Mouse (Mus musculus) bone marrow, adult 2 months (tissue): ENCODE results near the gene Efna4. TPM values are rescaled to one million over a fixed set of nuclear protein-coding genes. Genes with fewer than 3 reads are reported as not detected.

Source experiments
- H3K27ac ChIP-seq: fragments of 200-500 bp; 2 replicates; pipeline ENCODE4 v1.5.1; 2012; ENCODE audit warnings: low read depth, mild to moderate bottlenecking, control low read depth, inconsistent platforms, low read length; ENCODE audit not compliant: control insufficient read depth, poor library complexity, insufficient read depth
- H3K4me1 ChIP-seq: fragments of 200-500 bp; 2 replicates; pipeline ENCODE4 v1.6.1; 2011; ENCODE audit warnings: low read length; ENCODE audit not compliant: control insufficient read depth, insufficient read depth
- H3K4me3 ChIP-seq: fragments of 200-500 bp; replicated peaks from 2 replicates; pipeline ENCODE3; 2011; ENCODE audit warnings: mild to moderate bottlenecking, low read depth, low read length, control low read depth; ENCODE audit not compliant: control insufficient read depth
- CTCF ChIP-seq: fragments of 200-500 bp; IDR thresholded peaks from 2 replicates; pipeline ENCODE4 v1.5.1; 2011; ENCODE audit warnings: low read length, control low read depth; ENCODE audit not compliant: control insufficient read depth, insufficient read depth
- POLR2A ChIP-seq: fragments of 200-500 bp; IDR thresholded peaks from 2 replicates; pipeline ENCODE4 v1.6.1; 2011; ENCODE audit warnings: low read depth, mild to moderate bottlenecking, control low read depth, low read length, borderline replicate concordance; ENCODE audit not compliant: control insufficient read depth
- WGBS: fragments of 180-500 bp; shearing (Covaris S2); methylation state at CpG from one replicate; pipeline ENCODE4 v1.1.7; 2018; 5-methylcytosine and 5-hydroxymethylcytosine counted together
- polyA plus RNA-seq: library from polyadenylated mRNA; stranded (reverse); fragments of >200 nt; gene quantifications from 2 replicates; pipeline ENCODE4 v1.2.4, GENCODE M21; 2011; ENCODE audit warnings: low replicate concordance; ENCODE audit not compliant: missing spikeins, insufficient read depth, insufficient read length

Gene Efna4
- polyA plus RNA-seq, 1 experiment: not detected

DNA sequence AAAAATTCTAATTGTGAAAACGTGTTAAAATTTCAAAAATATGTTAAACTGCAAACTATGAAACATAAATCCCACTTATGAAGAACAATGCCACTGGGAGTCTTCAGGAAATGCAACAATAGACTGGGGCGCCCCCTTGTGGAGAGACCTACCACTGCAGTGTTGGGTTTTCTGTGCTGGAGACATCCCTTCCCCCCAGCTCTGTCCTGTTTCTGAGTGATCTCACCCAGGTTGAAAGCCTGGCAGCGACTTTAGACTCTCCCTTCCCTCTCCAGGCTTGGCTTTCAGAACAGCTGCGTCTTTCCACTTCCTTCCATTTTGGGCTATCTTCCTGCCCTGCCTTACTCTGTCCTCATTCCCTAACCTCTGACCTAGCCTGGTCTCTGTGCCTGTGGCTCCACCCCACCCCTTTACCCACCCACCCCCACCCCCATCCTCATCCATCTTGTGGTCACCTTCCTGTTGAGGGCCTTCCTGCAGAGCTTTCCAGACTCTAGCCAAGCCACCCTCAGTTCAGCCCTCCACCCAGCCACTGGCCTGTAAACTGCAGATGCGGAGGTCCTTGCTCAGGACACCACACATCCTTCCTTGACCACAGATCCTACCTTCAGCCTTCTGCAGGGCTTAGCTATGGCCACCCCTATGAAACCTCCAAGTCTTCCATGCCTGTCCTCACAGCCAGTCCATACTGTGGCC is 17.1 kb upstream of the Efna4 start:
- WGBS: 16% methylated on average over 5 of the region's 5 CpGs
- Histone ChIP-seq H3K27ac (no peak overlapping the region), H3K4me3 (no peak overlapping the region), H3K4me1 (peaks cover 4% of the 10 kb centered on the region)
- TF ChIP-seq CTCF (peak; percentile 74), POLR2A (no peak)

GRCm38 (mm10) chr3:89351271-89351670 is 13.4 kb upstream of the Efna4 start:
- Histone ChIP-seq H3K4me3 (no peak overlapping the region), H3K27ac (no peak overlapping the region), H3K4me1 (peaks cover 10% of the 10 kb centered on the region)
- TF ChIP-seq CTCF: no peak
- no peak for TF ChIP-seq POLR2A
- WGBS: 86% methylated on average over 5 of the region's 5 CpGs

- Histone ChIP-seq H3K4me3 (peak within 1 kb of the TSS; percentile 72), H3K4me1 (peaks cover 10% of the 10 kb centered on the region), H3K27ac (peak within 1 kb of the TSS; percentile 60)
- 1% methylated on average over 59 of the region's 59 CpGs for WGBS
- no peak for TF ChIP-seq CTCF
- peak; percentile 47; the same call in 1 of the 2 replicates for TF ChIP-seq POLR2A
These were observed 12.2 kb upstream of the Efna4 start, which contains the start of gene Adam15 for GRCm38 (mm10) chr3:89349869-89350501. Gene Adam15, minus strand, starts transcription at chr3:89349996.

DNA sequence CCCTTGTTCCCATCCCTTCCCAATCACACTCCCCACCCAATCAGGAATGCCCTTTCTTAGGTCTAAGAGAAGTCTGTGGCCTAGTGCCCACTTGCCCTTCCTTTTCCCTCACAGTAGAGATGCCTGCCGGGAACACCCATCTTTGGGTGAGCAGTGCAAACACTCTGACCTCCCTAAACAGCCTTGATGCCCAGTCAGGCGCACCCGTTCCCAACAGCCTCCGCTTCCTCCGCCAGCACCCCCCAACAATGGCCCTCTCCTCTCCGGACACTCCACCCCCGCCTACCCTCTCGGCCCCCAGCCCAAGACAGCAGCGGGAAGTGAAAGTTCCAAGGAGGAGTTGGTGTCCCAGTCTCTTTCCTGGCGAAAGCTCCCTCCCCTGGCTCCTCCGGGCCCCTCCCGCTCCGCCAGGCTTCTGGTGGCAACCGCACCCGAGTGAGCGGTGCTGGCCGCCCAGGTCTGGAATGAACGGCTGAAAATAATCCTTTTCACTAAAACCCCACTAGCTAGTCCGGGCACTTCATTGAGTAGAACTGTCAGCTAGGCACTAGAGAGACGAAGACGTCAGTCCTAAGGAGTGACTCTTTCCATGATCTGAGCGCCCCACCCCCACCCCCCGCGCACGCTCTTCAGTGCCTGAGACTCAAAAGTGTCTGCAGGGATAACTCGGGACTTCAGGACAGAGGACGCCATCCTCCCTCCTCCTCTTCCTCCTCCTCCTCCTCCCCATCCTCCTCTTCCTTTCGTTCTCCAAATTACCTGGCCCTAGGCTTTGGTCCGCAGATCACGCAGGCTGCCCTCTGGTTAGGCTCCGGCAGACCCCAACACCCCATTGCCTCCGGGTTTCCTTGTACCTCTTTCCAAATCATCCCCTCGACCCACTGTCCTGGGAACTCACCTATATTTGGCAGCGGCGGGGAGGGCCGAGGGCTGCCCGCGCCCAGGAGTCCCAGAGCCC is 11.4 kb upstream of the Efna4 start:
- H3K4me1 ChIP-seq: peaks cover 10% of the 10 kb centered on the region
- no peak for TF ChIP-seq CTCF
- TF ChIP-seq POLR2A: no peak
- WGBS: 7% methylated on average over 38 of the region's 38 CpGs
- H3K4me3 ChIP-seq: peak overlapping the region; percentile 72
- H3K27ac ChIP-seq: peak overlapping the region; percentile 12

DNA sequence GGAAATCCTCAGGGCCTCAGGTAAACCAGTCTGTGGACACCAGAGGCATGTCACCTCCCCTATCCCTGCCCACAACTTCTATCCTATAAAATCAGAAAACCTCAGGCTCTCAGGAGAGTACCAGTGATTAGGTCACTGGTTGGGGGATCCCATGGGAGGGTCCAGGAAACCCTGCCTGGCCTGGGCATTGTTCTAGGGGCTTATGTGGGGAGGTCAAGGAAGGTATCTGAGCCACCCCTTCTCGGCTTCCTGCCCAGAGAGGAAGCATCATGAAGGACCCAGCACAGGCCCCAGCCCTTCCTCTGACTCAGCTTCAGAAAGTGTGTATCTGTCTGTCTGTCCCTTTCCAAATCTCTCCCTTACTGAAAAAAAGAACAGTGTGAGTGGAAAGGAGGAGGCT is 10.1 kb upstream of the Efna4 start:
- Histone ChIP-seq H3K27ac (peak overlapping the region; percentile 40; the same call in 1 of the 2 replicates), H3K4me1 (peaks cover 10% of the 10 kb centered on the region), H3K4me3 (no peak overlapping the region)
- TF ChIP-seq POLR2A (no peak), CTCF (no peak)
- 7% methylated on average over 1 of the region's 1 CpGs for WGBS

- TF ChIP-seq CTCF: no peak
- no peak for TF ChIP-seq POLR2A
- Histone ChIP-seq H3K27ac (peak overlapping the region; percentile 41; the same call in 1 of the 2 replicates), H3K4me1 (peaks cover 10% of the 10 kb centered on the region), H3K4me3 (no peak overlapping the region)
- WGBS: 41% methylated on average over 10 of the region's 10 CpGs
These were observed 9.2 kb upstream of the Efna4 start for GRCm38 (mm10) chr3:89346815-89347540.

DNA sequence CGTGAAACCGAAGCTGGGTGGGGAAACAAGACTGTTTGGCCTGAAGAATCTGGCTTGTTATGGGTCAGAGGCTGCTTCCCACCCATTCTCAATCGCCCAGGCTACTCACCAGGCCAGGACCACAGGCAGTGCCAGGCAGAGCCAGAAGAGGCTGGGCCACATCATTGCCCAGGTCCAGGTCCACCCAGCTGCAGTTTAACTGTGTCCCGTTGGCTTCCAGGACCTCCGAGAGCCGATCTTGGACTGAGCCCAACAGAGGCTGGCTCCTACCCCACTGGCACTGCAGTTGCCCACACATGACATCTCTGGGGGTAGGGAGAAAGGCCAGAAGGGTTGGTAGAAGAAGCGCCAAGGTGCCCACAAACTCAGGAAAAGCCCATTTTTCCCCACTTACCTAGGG is 5.5 kb upstream of the Efna4 start:
- Histone ChIP-seq H3K27ac (no peak overlapping the region), H3K4me1 (peaks cover 4% of the 10 kb centered on the region), H3K4me3 (no peak overlapping the region)
- TF ChIP-seq POLR2A: no peak
- TF ChIP-seq CTCF: no peak
- WGBS: 81% methylated on average over 7 of the region's 7 CpGs
